Comparison of ENCODE assay signal across 19 mouse cellular contexts in genomic region chr5:117139822-117140221, GRCm38 (mm10). TPM values are rescaled to one million over a fixed set of nuclear protein-coding genes. Genes with fewer than 3 reads are reported as not detected.
DNase-seq lines count a peak whose midpoint lies in the region; ATAC-seq and TF ChIP-seq lines count a peak whose summit lies in the region.
"Had no signal": no experiment of that assay in that cellular context is flagged by ENCODE, and none has a peak within 500 bp of the region (broad histone marks: within the 10 kb centered on the region; RNA-seq: fewer than 3 reads in every experiment).

No protein-coding gene starts in this region.

- peak; percentile 56 for TF ChIP-seq CTCF in layer of hippocampus, adult 2 months (conservative IDR thresholded peaks at IDR 0.05)

- no peaks in the 10 kb centered on the region for H3K9me3 ChIP-seq in liver, embryonic 16.5 days (replicated peaks; ENCODE audit: control insufficient read depth, low read length)
- H3K9me3 ChIP-seq in neural tube, embryonic 15.5 days (replicated peaks): no peaks in the 10 kb centered on the region
- H3K9me3 ChIP-seq: forebrain, embryonic 12.5 days; hindbrain, embryonic 13.5 days; kidney, embryonic 15.5 days; limb, embryonic 13.5 days; midbrain, embryonic 15.5 days had no signal

- H3K9ac ChIP-seq in liver, embryonic 16.5 days (ENCODE audit: low read depth, low read length): peak overlapping the region; percentile 19
- H3K9ac ChIP-seq in neural tube, embryonic 15.5 days (replicated peaks): no peak overlapping the region
- H3K9ac ChIP-seq: forebrain, embryonic 12.5 days; hindbrain, embryonic 13.5 days; kidney, embryonic 15.5 days; limb, embryonic 13.5 days; lung, embryonic 14.5 days; midbrain, embryonic 15.5 days had no signal

- no peaks in the 10 kb centered on the region for H3K27me3 ChIP-seq in liver, embryonic 16.5 days (ENCODE audit: control insufficient read depth, insufficient read depth, low read depth, low read length)
- H3K27me3 ChIP-seq in neural tube, embryonic 15.5 days (replicated peaks): no peaks in the 10 kb centered on the region
- H3K27me3 ChIP-seq: forebrain, embryonic 12.5 days; hindbrain, embryonic 13.5 days; kidney, embryonic 15.5 days; limb, embryonic 13.5 days; midbrain, embryonic 15.5 days; Patski had no signal

- peaks cover 7% of the 10 kb centered on the region for H3K4me1 ChIP-seq in brown adipose tissue, adult 24 weeks (ENCODE audit: control insufficient read depth, insufficient read depth, insufficient read length, low read length)
- H3K4me1 ChIP-seq in liver, embryonic 16.5 days (ENCODE audit: control insufficient read depth, low read depth, low read length): peaks cover 76% of the 10 kb centered on the region
- peaks cover 8% of the 10 kb centered on the region for H3K4me1 ChIP-seq in neural tube, embryonic 15.5 days

- 51% methylated on average over 8 of the region's 8 CpGs for WGBS in liver, embryonic 16.5 days (ENCODE audit: insufficient replicate concordance)
- 75% methylated on average over 8 of the region's 8 CpGs for WGBS in neural tube, embryonic 15.5 days

- H3K36me3 ChIP-seq in liver, embryonic 16.5 days (ENCODE audit: control insufficient read depth, insufficient read depth): no peaks in the 10 kb centered on the region
- H3K36me3 ChIP-seq in neural tube, embryonic 15.5 days: no peaks in the 10 kb centered on the region
- H3K36me3 ChIP-seq: forebrain, embryonic 12.5 days; hindbrain, embryonic 13.5 days; kidney, embryonic 15.5 days; limb, embryonic 13.5 days; midbrain, embryonic 15.5 days had no signal

- peak overlapping the region; percentile 21; the same call in 1 of the 2 replicates for H3K4me2 ChIP-seq in liver, embryonic 16.5 days (ENCODE audit: low read depth, low read length)
- H3K4me2 ChIP-seq in neural tube, embryonic 15.5 days: no peak overlapping the region
- H3K4me2 ChIP-seq: forebrain, embryonic 12.5 days; hindbrain, embryonic 13.5 days; kidney, embryonic 15.5 days; limb, embryonic 13.5 days; lung, embryonic 14.5 days; midbrain, embryonic 15.5 days had no signal

- H3K27ac ChIP-seq in layer of hippocampus, adult 2 months: no peak overlapping the region
- peak overlapping the region; percentile 5; the same call in 1 of the 2 replicates for H3K27ac ChIP-seq in brown adipose tissue, adult 24 weeks (replicated peaks; ENCODE audit: low read depth, low read length)
- H3K27ac ChIP-seq in liver, embryonic 16.5 days (ENCODE audit: low read length): peak overlapping the region; percentile 45; the same call in 1 of the 2 replicates
- H3K27ac ChIP-seq in neural tube, embryonic 15.5 days (replicated peaks): no peak overlapping the region
- H3K27ac ChIP-seq: forebrain, embryonic 12.5 days; hindbrain, embryonic 13.5 days; limb, embryonic 13.5 days; midbrain, embryonic 15.5 days had no signal

- no peak for DNase-seq in layer of hippocampus, adult 2 months (ENCODE audit: low spot score in 2 of 2)
- DNase-seq in layer of hippocampus, postnatal 36 days: no peak
- DNase-seq in ES-CJ7 (ENCODE audit: low read depth, low spot score): peak; percentile 19
- no peak for DNase-seq in adrenal gland, postnatal 4 days (ENCODE audit: low spot score in 2 of 2)
- DNase-seq: adrenal gland, postnatal 10 days; gastrocnemius, postnatal 25 days; kidney, postnatal 4 days; lung, embryonic 14.5 days had no signal

- no peak overlapping the region for H3K4me3 ChIP-seq in layer of hippocampus, adult 2 months
- no peak overlapping the region for H3K4me3 ChIP-seq in brown adipose tissue, adult 24 weeks (ENCODE audit: insufficient read depth, low read depth, low read length)
- H3K4me3 ChIP-seq in liver, embryonic 16.5 days (ENCODE audit: low read depth, low read length): no peak overlapping the region
- H3K4me3 ChIP-seq in neural tube, embryonic 15.5 days (replicated peaks): no peak overlapping the region
- H3K4me3 ChIP-seq: forebrain, embryonic 12.5 days; hindbrain, embryonic 13.5 days; kidney, embryonic 15.5 days; limb, embryonic 13.5 days; midbrain, embryonic 15.5 days had no signal

- no peak for ATAC-seq in liver, embryonic 16.5 days (ENCODE audit: low read depth)
- no peak for ATAC-seq in neural tube, embryonic 15.5 days (ENCODE audit: low FRiP score)
- ATAC-seq: activated CD4-positive, CD25-positive, alpha-beta regulatory T cell, adult 4 months; inflammation-experienced regulatory T-cells, adult 6 months; midbrain, embryonic 15.5 days; Patski had no signal

RNA-seq across cellular contexts. Expression of gene Taok3, which starts 19.9 kb away (rescaled TPM):
- total RNA-seq in layer of hippocampus, adult 2 months (2021): 10 to 100 TPM; 57.0 to 60.8 TPM
- 10 to 100 TPM; 55.3 to 63.5 TPM for total RNA-seq in layer of hippocampus, postnatal 36 days (2021)
- polyA plus RNA-seq in brown adipose tissue, adult 24 weeks (2012; ENCODE audit: insufficient read depth, insufficient read length, missing spikeins): 5.6 and 6.3 TPM in 2 replicates
- polyA plus RNA-seq in liver, embryonic 16.5 days (2015; fragmentation: Nextera tagmentation; extraction: Ambion mirVana): 39.9 and 41.8 TPM in 2 replicates
- 10 to 100 TPM; 39.3 to 39.5 TPM for total RNA-seq in adrenal gland, postnatal 4 days (2021)
- polyA plus RNA-seq in neural tube, embryonic 15.5 days (2015; fragmentation: Nextera tagmentation; extraction: Ambion mirVana): 63.8 and 67.1 TPM in 2 replicates

RNA-seq across cellular contexts. Expression of gene Suds3, which starts 23.9 kb away (rescaled TPM):
- 100 to 1,000 TPM; 112 to 130 TPM for total RNA-seq in layer of hippocampus, adult 2 months (2021)
- total RNA-seq in layer of hippocampus, postnatal 36 days (2021): 100 to 1,000 TPM; 117 to 119 TPM
- polyA plus RNA-seq in brown adipose tissue, adult 24 weeks (2012; ENCODE audit: insufficient read depth, insufficient read length, missing spikeins): 87.1 and 89.6 TPM in 2 replicates
- 24.1 and 26.6 TPM in 2 replicates for polyA plus RNA-seq in liver, embryonic 16.5 days (2015; fragmentation: Nextera tagmentation; extraction: Ambion mirVana)
- 100 to 1,000 TPM in 1 of 2 experiments, 10 to 100 TPM in 1; 97.0 to 108 TPM for total RNA-seq in adrenal gland, postnatal 4 days (2021)
- 79.4 and 81.9 TPM in 2 replicates for polyA plus RNA-seq in neural tube, embryonic 15.5 days (2015; fragmentation: Nextera tagmentation; extraction: Ambion mirVana)

Comparison
In these comparisons a context has a peak if more than half of its experiments do, and no peak if none do; other contexts are left out.
1. H3K27ac ChIP-seq: peak in brown adipose tissue, adult 24 weeks (single experiment) and liver, embryonic 16.5 days (single experiment); none in layer of hippocampus, adult 2 months (single experiment) and neural tube, embryonic 15.5 days (single experiment).